Mouse (Mus musculus): ENCODE results near the gene Usp19.

DNA sequence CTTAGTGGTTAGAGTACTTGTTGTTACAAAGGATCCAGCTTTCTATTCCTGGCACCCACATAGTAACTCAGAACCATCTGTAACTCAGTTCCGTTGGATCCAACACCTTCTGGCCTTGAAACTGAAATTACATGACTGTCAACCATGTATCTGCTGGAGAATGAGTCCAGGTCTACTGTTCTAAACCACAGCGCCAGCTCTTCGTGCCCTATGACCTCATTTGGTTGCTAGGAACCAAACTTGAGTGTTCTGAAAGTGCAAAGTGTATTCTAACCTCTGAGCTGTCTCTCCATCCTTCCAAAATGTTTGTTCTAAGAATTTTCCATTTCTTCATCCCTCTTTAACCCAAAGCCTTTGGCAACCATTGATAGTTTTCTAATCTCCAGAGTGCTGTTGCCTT is 55.6 kb downstream of the Usp19 start:
- no peak for TF ChIP-seq CTCF (IDR thresholded peaks at IDR 0.05; ENCODE audit: extremely low read depth, insufficient read depth, low read length)
- TF ChIP-seq POLR2A (IDR thresholded peaks at IDR 0.05; ENCODE audit: extremely low read depth, insufficient read depth, low read length), result no peak
